Mouse (Mus musculus) heart, adult 2 months (tissue): ENCODE measurements at regions not wholly inside any gene's neighbourhood (a gene's known extent, or its start where the extent isn't known, plus 50 kb on each side); places are given as distances from the start of the nearest gene placed in this dataset.

Experiments
- CTCF ChIP-seq: fragments of 200-600 bp; IDR thresholded peaks from 2 replicates; pipeline ENCODE4 v1.8.1; 2022; ENCODE audit warnings: antibody characterized with exemption, mild to moderate bottlenecking, moderate library complexity
- EP300 ChIP-seq: fragments of 200-500 bp; IDR thresholded peaks from 2 replicates; pipeline ENCODE4 v1.6.1; 2011; ENCODE audit warnings: low read depth, low read length, control low read depth; ENCODE audit not compliant: insufficient read depth
- POLR2A ChIP-seq: fragments of 200-500 bp; IDR thresholded peaks from 2 replicates; pipeline ENCODE4 v1.6.1; 2011; ENCODE audit warnings: mild to moderate bottlenecking, low read depth, low read length, control low read depth; ENCODE audit not compliant: insufficient read depth

GRCm38 (mm10) chr8:76422459-76422858 lies 476.8 kb upstream of the Nr3c2 start:
- peak; percentile 59 for TF ChIP-seq CTCF
- TF ChIP-seq POLR2A: no peak
- no peak for TF ChIP-seq EP300
